Mouse (Mus musculus): ENCODE measurements around the gene Olfr658. TPM values are rescaled to one million over a fixed set of nuclear protein-coding genes. Genes with fewer than 3 reads are reported as not detected.

Olfr658 gene
- polyA plus RNA-seq, 1 experiment, result 0.06 TPM

- H3K4me1 ChIP-seq (ENCODE audit: control insufficient read depth, insufficient read depth, insufficient read length, low read length), result peaks cover 4% of the 10 kb centered on the region; the same call in 1 of the 2 replicates
- whole genome bisulfite sequencing, result 87% methylated on average over 2 of the region's 2 CpGs
- TF ChIP-seq POLR2A (IDR thresholded peaks at IDR 0.05; ENCODE audit: low read depth, low read length) (no peak), CTCF (IDR thresholded peaks at IDR 0.05; ENCODE audit: extremely low read depth, insufficient read length, insufficient replicate concordance, low read depth, low read length) (no peak)
- H3K4me3 ChIP-seq (ENCODE audit: low read depth, low read length), result no peak within 1 kb of the TSS
- no peak within 1 kb of the TSS for H3K27ac ChIP-seq (ENCODE audit: insufficient read depth, low read depth, low read length)
- no peaks in the 10 kb centered on the region for H3K27me3 ChIP-seq (ENCODE audit: control insufficient read depth, insufficient read depth, low read length)
- no peaks in the 10 kb centered on the region for H3K36me3 ChIP-seq (ENCODE audit: control insufficient read depth, insufficient read depth, low read length)
These were observed 45.4 kb downstream of the Olfr658 start, which contains the start of gene Olfr655 for GRCm38 (mm10) chr7:104601679-104602078. Gene Olfr655 (minus strand): TSS chr7:104601779.

Other genes starting within 250 kb of the Olfr658 start
- gene Trim30c, start 246.5 kb downstream of the Olfr658 start, polyA plus RNA-seq (2012; rRNA removed), result not detected in 2 replicates
- gene Trim30a, start 182.1 kb downstream of the Olfr658 start, polyA plus RNA-seq (2012; rRNA removed), result 0.62 and 1.9 TPM in 2 replicates
- gene Trim30d, start 139.5 kb downstream of the Olfr658 start, polyA plus RNA-seq (2012; rRNA removed), result 4.1 and 14.4 TPM in 2 replicates
- gene Olfr651, start 97.2 kb downstream of the Olfr658 start, polyA plus RNA-seq (2012; rRNA removed), result not detected in 2 replicates
- gene Olfr652, start 86.4 kb downstream of the Olfr658 start, polyA plus RNA-seq (2012; rRNA removed), result not detected in 2 replicates
- gene Olfr653, start 70.0 kb downstream of the Olfr658 start, polyA plus RNA-seq (2012; rRNA removed), result not detected in 2 replicates
- not detected in 2 replicates for gene Olfr654, start 60.3 kb downstream of the Olfr658 start, polyA plus RNA-seq (2012; rRNA removed)
- not detected in 2 replicates for gene Olfr655, start 45.5 kb downstream of the Olfr658 start, polyA plus RNA-seq (2012; rRNA removed)
- gene Olfr656, start 33.4 kb downstream of the Olfr658 start, polyA plus RNA-seq (2012; rRNA removed), result not detected in 2 replicates
- gene Olfr657, start 22.5 kb downstream of the Olfr658 start, polyA plus RNA-seq (2012; rRNA removed), result not detected in 2 replicates
- not detected in 2 replicates for gene Olfr659, start 19.4 kb upstream of the Olfr658 start, polyA plus RNA-seq (2012; rRNA removed)
- not detected in 2 replicates for gene Olfr661, start 39.2 kb upstream of the Olfr658 start, polyA plus RNA-seq (2012; rRNA removed)
- not detected in 2 replicates for gene Usp17le, start 130.2 kb upstream of the Olfr658 start, polyA plus RNA-seq (2012; rRNA removed)
- not detected in 2 replicates for gene Usp17lb, start 195.3 kb upstream of the Olfr658 start, polyA plus RNA-seq (2012; rRNA removed)
- gene Usp17la, start 209.7 kb upstream of the Olfr658 start, polyA plus RNA-seq (2012; rRNA removed), result not detected in 2 replicates
- gene Olfr665, start 230.7 kb upstream of the Olfr658 start, polyA plus RNA-seq (2012; rRNA removed), result not detected in 2 replicates
- not detected in 2 replicates for gene Olfr666, start 248.6 kb upstream of the Olfr658 start, polyA plus RNA-seq (2012; rRNA removed)